Mouse (Mus musculus) ES-CJ7 (cell line): ENCODE measurements around the gene Gm21767.
"Not testable (repeated sequence)": the region's sequence is repeated elsewhere in the genome, so short reads cannot be mapped to it uniquely, and the experiment has no call there.

Experiments
- DNase-seq: peaks from one replicate; pipeline ENCODE4 v3.0.0; 2011; ENCODE audit warnings: low read depth, low spot score

Gene Gm21767

GRCm38 (mm10) chrY:13941438-13941837 is at the start of gene Gm21767:
Gene Gm21767, plus strand, starts transcription at chrY:13941738.
- DNase-seq: not testable (repeated sequence)
